Mouse (Mus musculus): ENCODE results near the gene Pacsin2.

DNA sequence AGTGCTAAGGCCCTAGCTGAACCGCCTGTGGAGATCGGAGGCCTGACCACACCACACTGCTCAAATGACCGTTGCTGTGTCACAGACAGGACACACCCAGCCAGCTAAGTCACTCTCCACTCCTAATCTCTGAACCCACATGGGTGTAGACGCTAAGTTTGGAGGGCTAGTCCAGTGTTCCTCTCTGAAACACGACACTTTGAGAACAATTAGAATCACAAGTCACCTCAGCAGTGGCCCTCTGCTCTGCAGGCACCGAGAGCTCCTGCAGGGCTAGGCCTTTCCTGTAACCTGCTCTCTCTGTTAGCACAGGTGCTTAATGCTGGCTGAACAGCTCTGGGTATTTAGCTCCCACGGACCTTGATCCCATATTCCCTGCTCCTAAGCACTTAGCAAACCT lies 120.2 kb downstream of the Pacsin2 start:
- TF ChIP-seq CTCF (IDR thresholded peaks at IDR 0.05; ENCODE audit: low read depth) (no peak), EP300 (IDR thresholded peaks at IDR 0.05; ENCODE audit: low read depth) (peak; percentile 63; the same call in 1 of the 2 replicates)

All from liver, postnatal 0 days (tissue).